Mouse (Mus musculus): Measurements from ENCODE around the gene Prlh.

Gene Prlh

DNA sequence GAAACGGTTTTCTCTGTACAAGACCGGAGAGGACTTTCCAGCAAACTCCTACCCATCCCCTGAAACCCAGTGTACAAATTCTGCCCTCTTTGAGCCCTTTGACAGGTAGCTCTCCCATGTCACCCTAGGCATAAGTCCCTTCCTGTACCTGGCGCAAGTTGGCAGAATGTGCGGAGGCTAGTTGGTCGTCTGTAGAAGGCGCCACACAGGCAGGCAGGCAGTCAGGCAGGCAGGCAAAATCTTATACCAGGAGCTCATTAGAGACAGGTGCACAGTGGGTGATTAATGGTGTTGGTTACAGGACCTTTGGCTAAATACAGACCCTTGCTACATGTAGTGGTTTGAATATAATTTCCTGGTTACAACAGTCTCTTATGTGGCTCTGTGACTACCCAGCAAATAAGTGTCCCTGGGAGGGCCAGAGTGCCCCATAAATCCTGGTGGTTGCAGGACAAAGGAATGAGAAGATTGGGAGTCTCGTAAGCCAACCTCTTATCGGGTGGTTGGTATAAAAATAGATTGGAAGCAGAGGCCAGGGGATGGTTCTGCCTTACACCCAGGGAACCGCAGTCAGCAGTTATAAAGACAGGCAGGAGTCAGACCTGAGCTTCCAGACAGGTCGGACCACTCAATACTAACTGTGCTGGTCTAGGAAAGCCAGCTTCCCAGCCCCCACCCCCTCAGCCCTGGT is 47.1 kb downstream of the Prlh start:
- no peak for DNase-seq (ENCODE audit: low read depth, low spot score)

DNA sequence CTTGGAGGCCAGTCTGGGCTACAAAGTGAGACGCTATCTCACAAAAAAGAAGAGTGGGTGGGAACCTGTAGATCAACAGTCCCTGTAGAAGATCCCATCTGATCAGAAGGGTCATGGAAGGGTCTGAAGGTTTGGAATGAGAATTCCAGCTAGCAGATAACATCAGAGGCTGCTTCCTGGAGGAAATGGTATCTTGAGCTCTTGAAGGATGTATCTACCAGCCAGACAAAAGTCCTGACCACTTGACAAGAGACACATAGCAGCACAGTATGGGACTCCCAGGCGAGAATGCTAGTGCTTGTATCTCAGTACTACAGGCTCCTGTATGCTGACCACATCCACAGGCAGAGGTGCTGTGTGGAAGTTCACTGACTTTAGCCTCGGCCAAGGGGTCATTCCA is 48.2 kb downstream of the Prlh start:
- DNase-seq (ENCODE audit: low read depth, low spot score): no peak

DNA sequence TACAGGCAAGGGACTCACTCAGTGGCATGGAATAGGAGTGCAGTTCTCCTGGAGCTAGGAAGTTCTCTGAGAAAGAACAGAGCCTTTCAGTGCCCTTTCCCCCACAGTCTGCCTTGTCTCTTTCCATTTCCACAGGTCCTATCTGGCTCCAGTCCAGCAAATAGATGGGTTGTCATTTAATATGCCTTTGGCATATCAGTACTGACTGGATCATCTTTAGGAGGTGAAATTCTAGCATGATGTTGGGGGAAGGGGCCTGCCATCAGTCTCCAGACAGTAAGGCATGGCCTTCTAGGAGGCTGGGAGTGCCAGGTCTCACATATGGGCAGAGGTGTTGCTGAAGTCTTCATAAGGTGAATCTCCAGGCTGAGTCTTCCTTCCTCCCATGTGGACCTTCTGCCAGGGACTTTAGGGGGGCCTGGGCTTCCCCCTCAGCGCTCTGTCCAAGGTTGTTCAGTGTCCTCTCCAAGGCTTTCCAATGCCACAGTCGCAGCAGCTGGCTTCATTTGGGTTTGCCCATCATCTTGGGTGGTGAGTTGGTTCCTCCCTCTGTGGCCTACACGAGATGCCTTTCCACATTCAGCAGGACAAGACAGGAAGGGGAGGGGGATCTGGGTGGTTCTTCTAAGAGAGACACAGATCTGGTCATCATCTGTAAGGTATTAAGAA is 49.1 kb downstream of the Prlh start:
- no peak for DNase-seq (ENCODE audit: low read depth, low spot score)

DNA sequence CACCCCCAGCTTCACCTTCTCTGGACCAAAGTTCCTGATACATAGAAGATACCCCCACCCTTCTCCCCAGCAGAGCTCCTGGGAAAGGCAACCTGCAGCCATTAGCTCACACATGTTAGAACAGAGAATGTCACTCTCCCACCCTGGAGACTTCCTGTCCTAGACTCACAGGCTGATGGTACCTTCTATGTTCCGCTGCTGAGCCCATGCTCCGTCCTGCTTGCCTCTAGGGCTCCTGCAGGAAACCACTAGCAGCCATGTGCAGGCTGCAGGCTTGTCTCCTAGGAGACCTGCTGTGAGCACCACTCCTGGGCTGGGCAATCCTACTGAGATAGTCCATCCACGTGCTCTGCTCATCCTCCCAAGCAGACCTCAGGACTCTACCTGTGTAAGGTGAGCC is 49.7 kb downstream of the Prlh start:
- no peak for DNase-seq (ENCODE audit: low read depth, low spot score)
